Mouse (Mus musculus) lung, adult 18-20 months (tissue): Measurements from ENCODE around the gene Prmt1.
A peak's percentile ranks its signal among the peaks of the same experiment; 100 is the strongest.

ENCODE experiments used
- DNase-seq, 2 experiments: peaks; one replicate each; pipeline ENCODE4 v3.0.0; 2022; ENCODE audit warnings: mixed read lengths in 2 of 2

The Prmt1 gene

GRCm38 (mm10) chr7:45012011-45012410, 25.6 kb upstream of the Prmt1 start:
- no peak for DNase-seq

- DNase-seq = no peak
Measured at GRCm38 (mm10) chr7:45008411-45008810, 22.0 kb upstream of the Prmt1 start.

- DNase-seq = no peak
Measured at GRCm38 (mm10) chr7:45007846-45008245, 21.5 kb upstream of the Prmt1 start.

- no peak for DNase-seq
Measured at GRCm38 (mm10) chr7:45007141-45007540, 20.8 kb upstream of the Prmt1 start.

- DNase-seq = no peak
Measured at GRCm38 (mm10) chr7:45006503-45006902, 20.1 kb upstream of the Prmt1 start.

GRCm38 (mm10) chr7:45005321-45005992, 19.1 kb upstream of the Prmt1 start:
- DNase-seq = no peak

GRCm38 (mm10) chr7:45004546-45004945, 18.2 kb upstream of the Prmt1 start:
- DNase-seq = no peak

- no peak for DNase-seq
Measured at GRCm38 (mm10) chr7:45002440-45002839, 16.1 kb upstream of the Prmt1 start.

GRCm38 (mm10) chr7:45000539-45001114, 14.3 kb upstream of the Prmt1 start:
- DNase-seq = peak in 1 of 2 experiments; percentile 15

- DNase-seq = peak in 1 of 2 experiments; percentile 29
Measured at GRCm38 (mm10) chr7:44999753-45000152, 13.4 kb upstream of the Prmt1 start.

GRCm38 (mm10) chr7:44998501-44998955, 12.2 kb upstream of the Prmt1 start, which contains the start of gene Bcl2l12:
Gene Bcl2l12, minus strand, starts transcription at chr7:44998712.
- peak; percentile 56 to 64 for DNase-seq

GRCm38 (mm10) chr7:44997940-44998428, 11.6 kb upstream of the Prmt1 start:
- DNase-seq = no peak

- DNase-seq = peak; percentile 96 to 98
Measured at GRCm38 (mm10) chr7:44997231-44997939, 11.0 kb upstream of the Prmt1 start, which contains the start of gene Irf3. Gene Irf3, plus strand, starts transcription at chr7:44997648.

- DNase-seq = peak in 1 of 2 experiments; percentile 5
Measured at GRCm38 (mm10) chr7:44996672-44997071, 10.3 kb upstream of the Prmt1 start.

- no peak for DNase-seq
Measured at GRCm38 (mm10) chr7:44986879-44987718, 731 bp upstream of the Prmt1 start.

GRCm38 (mm10) chr7:44985595-44986191, 675 bp downstream of the Prmt1 start:
- peak; percentile 68 to 81 for DNase-seq

- DNase-seq = no peak
Measured at GRCm38 (mm10) chr7:44984833-44985164, 1.6 kb downstream of the Prmt1 start.

GRCm38 (mm10) chr7:44983944-44984832, 2.2 kb downstream of the Prmt1 start:
- DNase-seq = no peak

- DNase-seq = peak; percentile 83 to 89
Measured at GRCm38 (mm10) chr7:44983085-44983484, 3.3 kb downstream of the Prmt1 start.

- no peak for DNase-seq
Measured at GRCm38 (mm10) chr7:44981539-44981938, 4.8 kb downstream of the Prmt1 start.

- no peak for DNase-seq
Measured at GRCm38 (mm10) chr7:44978300-44978699, 8.1 kb downstream of the Prmt1 start.
